Mouse (Mus musculus): ENCODE results near the gene Thumpd3. TPM values are rescaled to one million over a fixed set of nuclear protein-coding genes. Genes with fewer than 3 reads are reported as not detected.

The Thumpd3 gene
- polyA plus RNA-seq (2011; ENCODE audit: insufficient read length, low read depth, missing spikeins): 32.1 and 33.5 TPM in 2 replicates

GRCm38 (mm10) chr6:113046041-113046975 lies at the start of gene Thumpd3:
TSS of gene Thumpd3 (plus strand) at chr6:113046225.
- TF ChIP-seq CTCF (IDR thresholded peaks at IDR 0.05; ENCODE audit: borderline replicate concordance, insufficient read depth, low read length): no peak
- TF ChIP-seq POLR2A (IDR thresholded peaks at IDR 0.05; ENCODE audit: low read depth, low read length): peak; percentile 95
- peak within 1 kb of the TSS; percentile 92 for H3K4me3 ChIP-seq (ENCODE audit: insufficient read depth, low read length)
- H3K27ac ChIP-seq (ENCODE audit: insufficient read depth, low read length): peak within 1 kb of the TSS; percentile 89
- H3K4me1 ChIP-seq (ENCODE audit: control insufficient read depth, insufficient read depth, low read length): peaks cover 4% of the 10 kb centered on the region

GRCm38 (mm10) chr6:112999199-112999598 lies 46.8 kb upstream of the Thumpd3 start:
- Histone ChIP-seq H3K4me1 (ENCODE audit: control insufficient read depth, insufficient read depth, low read length) (no peaks in the 10 kb centered on the region), H3K27ac (ENCODE audit: insufficient read depth, low read length) (no peak overlapping the region), H3K4me3 (ENCODE audit: insufficient read depth, low read length) (no peak overlapping the region)
- TF ChIP-seq CTCF (IDR thresholded peaks at IDR 0.05; ENCODE audit: borderline replicate concordance, insufficient read depth, low read length) (no peak), POLR2A (IDR thresholded peaks at IDR 0.05; ENCODE audit: low read depth, low read length) (no peak)

- no peak overlapping the region for H3K4me3 ChIP-seq (ENCODE audit: insufficient read depth, low read length)
- H3K4me1 ChIP-seq (ENCODE audit: control insufficient read depth, insufficient read depth, low read length): no peaks in the 10 kb centered on the region
- no peak overlapping the region for H3K27ac ChIP-seq (ENCODE audit: insufficient read depth, low read length)
- peak; percentile 86 for TF ChIP-seq CTCF (IDR thresholded peaks at IDR 0.05; ENCODE audit: borderline replicate concordance, insufficient read depth, low read length)
- no peak for TF ChIP-seq POLR2A (IDR thresholded peaks at IDR 0.05; ENCODE audit: low read depth, low read length)
Observed at GRCm38 (mm10) chr6:113000666-113001287, 45.2 kb upstream of the Thumpd3 start.

GRCm38 (mm10) chr6:113001719-113002118 lies 44.3 kb upstream of the Thumpd3 start:
- no peak overlapping the region for H3K4me3 ChIP-seq (ENCODE audit: insufficient read depth, low read length)
- no peak for TF ChIP-seq CTCF (IDR thresholded peaks at IDR 0.05; ENCODE audit: borderline replicate concordance, insufficient read depth, low read length)
- no peak for TF ChIP-seq POLR2A (IDR thresholded peaks at IDR 0.05; ENCODE audit: low read depth, low read length)
- H3K27ac ChIP-seq (ENCODE audit: insufficient read depth, low read length): no peak overlapping the region
- H3K4me1 ChIP-seq (ENCODE audit: control insufficient read depth, insufficient read depth, low read length): no peaks in the 10 kb centered on the region

GRCm38 (mm10) chr6:113003313-113004111 lies 42.5 kb upstream of the Thumpd3 start:
- TF ChIP-seq CTCF (IDR thresholded peaks at IDR 0.05; ENCODE audit: borderline replicate concordance, insufficient read depth, low read length): no peak
- no peak for TF ChIP-seq POLR2A (IDR thresholded peaks at IDR 0.05; ENCODE audit: low read depth, low read length)
- Histone ChIP-seq H3K27ac (ENCODE audit: insufficient read depth, low read length) (no peak overlapping the region), H3K4me3 (ENCODE audit: insufficient read depth, low read length) (no peak overlapping the region), H3K4me1 (ENCODE audit: control insufficient read depth, insufficient read depth, low read length) (no peaks in the 10 kb centered on the region)

GRCm38 (mm10) chr6:113006833-113007232 lies 39.2 kb upstream of the Thumpd3 start:
- Histone ChIP-seq H3K27ac (ENCODE audit: insufficient read depth, low read length) (no peak overlapping the region), H3K4me1 (ENCODE audit: control insufficient read depth, insufficient read depth, low read length) (no peaks in the 10 kb centered on the region), H3K4me3 (ENCODE audit: insufficient read depth, low read length) (no peak overlapping the region)
- TF ChIP-seq POLR2A (IDR thresholded peaks at IDR 0.05; ENCODE audit: low read depth, low read length): no peak

- Histone ChIP-seq H3K27ac (ENCODE audit: insufficient read depth, low read length) (peak overlapping the region; percentile 77; the same call in 1 of the 2 replicates), H3K4me1 (ENCODE audit: control insufficient read depth, insufficient read depth, low read length) (no peaks in the 10 kb centered on the region), H3K4me3 (ENCODE audit: insufficient read depth, low read length) (no peak overlapping the region)
- TF ChIP-seq POLR2A (IDR thresholded peaks at IDR 0.05; ENCODE audit: low read depth, low read length): no peak
- no peak for TF ChIP-seq CTCF (IDR thresholded peaks at IDR 0.05; ENCODE audit: borderline replicate concordance, insufficient read depth, low read length)
Observed at GRCm38 (mm10) chr6:113011886-113012285, 34.1 kb upstream of the Thumpd3 start.

- TF ChIP-seq POLR2A (IDR thresholded peaks at IDR 0.05; ENCODE audit: low read depth, low read length) (no peak; the same call in 1 of the 2 replicates), CTCF (IDR thresholded peaks at IDR 0.05; ENCODE audit: borderline replicate concordance, insufficient read depth, low read length) (no peak)
- Histone ChIP-seq H3K27ac (ENCODE audit: insufficient read depth, low read length) (peak overlapping the region; percentile 77), H3K4me1 (ENCODE audit: control insufficient read depth, insufficient read depth, low read length) (no peaks in the 10 kb centered on the region), H3K4me3 (ENCODE audit: insufficient read depth, low read length) (no peak overlapping the region)
Observed at GRCm38 (mm10) chr6:113012495-113012941, 33.5 kb upstream of the Thumpd3 start.

GRCm38 (mm10) chr6:113013550-113013949 lies 32.5 kb upstream of the Thumpd3 start:
- no peak for TF ChIP-seq CTCF (IDR thresholded peaks at IDR 0.05; ENCODE audit: borderline replicate concordance, insufficient read depth, low read length)
- TF ChIP-seq POLR2A (IDR thresholded peaks at IDR 0.05; ENCODE audit: low read depth, low read length): no peak
- no peaks in the 10 kb centered on the region for H3K4me1 ChIP-seq (ENCODE audit: control insufficient read depth, insufficient read depth, low read length)
- H3K27ac ChIP-seq (ENCODE audit: insufficient read depth, low read length): no peak overlapping the region
- H3K4me3 ChIP-seq (ENCODE audit: insufficient read depth, low read length): no peak overlapping the region

Data from embryonic fibroblast, embryonic 13.5 days (primary cell).